Mouse (Mus musculus) spleen, adult 2 months (tissue): ENCODE results near the gene St6gal1. TPM values are rescaled to one million over a fixed set of nuclear protein-coding genes. Genes with fewer than 3 reads are reported as not detected.
A peak's percentile ranks its signal among the peaks of the same experiment; 100 is the strongest.

Source experiments
- DNase-seq, 2 experiments: peaks; one replicate each; pipeline versions ENCODE4 v3.0.0 to v3.0.0-alpha.2; 2012 to 2021; ENCODE audit warnings: low spot score in 2 of 2, low read depth in 1 of 2
- H3K27ac ChIP-seq: fragments of 200-500 bp; 2 replicates; pipeline ENCODE4 v1.5.1; 2012; ENCODE audit warnings: low read length, inconsistent platforms; ENCODE audit not compliant: insufficient read depth
- H3K27me3 ChIP-seq: fragments of 200-500 bp; 2 replicates; pipeline ENCODE4 v1.6.1; 2012; ENCODE audit warnings: mild to moderate bottlenecking, moderate library complexity, low read length, inconsistent platforms; ENCODE audit not compliant: control insufficient read depth, insufficient read depth
- H3K36me3 ChIP-seq: fragments of 200-500 bp; 2 replicates; pipeline ENCODE4 v1.6.1; 2012; ENCODE audit warnings: mild to moderate bottlenecking, low read length, inconsistent platforms; ENCODE audit not compliant: control insufficient read depth, insufficient read depth
- H3K4me1 ChIP-seq: fragments of 200-500 bp; 2 replicates; pipeline ENCODE4 v1.6.1; 2011; ENCODE audit warnings: inconsistent platforms; ENCODE audit not compliant: control insufficient read depth, insufficient read depth, insufficient read length
- H3K4me3 ChIP-seq: fragments of 200-500 bp; 2 replicates; pipeline ENCODE4 v1.5.1; 2011; ENCODE audit warnings: mild to moderate bottlenecking, inconsistent platforms; ENCODE audit not compliant: insufficient read depth, insufficient read length; ENCODE audit errors: extremely low read depth
- CTCF ChIP-seq: fragments of 200-500 bp; IDR thresholded peaks from 2 replicates; pipeline ENCODE4 v1.5.1; 2011; ENCODE audit warnings: mild to moderate bottlenecking, inconsistent platforms; ENCODE audit not compliant: insufficient read depth, insufficient read length, insufficient replicate concordance; ENCODE audit errors: extremely low read depth
- POLR2A ChIP-seq: fragments of 200-500 bp; IDR thresholded peaks from 2 replicates; pipeline ENCODE4 v1.6.1; 2011; ENCODE audit warnings: low read depth, low read length, inconsistent platforms
- WGBS: fragments of 180-500 bp; shearing (Covaris S2); methylation state at CpG from one replicate; pipeline ENCODE4 v1.1.7; 2018; 5-methylcytosine and 5-hydroxymethylcytosine counted together
- polyA plus RNA-seq: library from polyadenylated mRNA; depleted of rRNA; stranded (reverse); fragments of >200 nt; gene quantifications from 2 replicates; pipeline ENCODE4 v1.2.3, GENCODE M21; 2012

The St6gal1 gene
- polyA plus RNA-seq, 1 experiment, result 30.5 TPM

- Histone ChIP-seq H3K4me1 (no peaks in the 10 kb centered on the region; the same call in 1 of the 2 replicates), H3K36me3 (no peaks in the 10 kb centered on the region), H3K27ac (no peak overlapping the region), H3K4me3 (no peak overlapping the region), H3K27me3 (no peaks in the 10 kb centered on the region)
- no peak for DNase-seq
- TF ChIP-seq CTCF, result no peak
- TF ChIP-seq POLR2A, result no peak
- WGBS, result 60% methylated on average over 7 of the region's 7 CpGs
Measured at GRCm38 (mm10) chr16:23218313-23218712, 6.2 kb upstream of the St6gal1 start.

GRCm38 (mm10) chr16:23223166-23223870, 1.2 kb upstream of the St6gal1 start:
- peak overlapping the region; percentile 38 for H3K4me3 ChIP-seq
- no peaks in the 10 kb centered on the region for H3K36me3 ChIP-seq
- peak in 1 of 2 experiments; percentile 22 for DNase-seq
- no peak for TF ChIP-seq CTCF
- TF ChIP-seq POLR2A, result no peak
- no peaks in the 10 kb centered on the region; the same call in 1 of the 2 replicates for H3K27me3 ChIP-seq
- H3K27ac ChIP-seq, result peak overlapping the region; percentile 74
- H3K4me1 ChIP-seq, result peaks cover 5% of the 10 kb centered on the region; the same call in 1 of the 2 replicates
- WGBS, result 48% methylated on average over 12 of the region's 12 CpGs

- 18% methylated on average over 12 of the region's 12 CpGs for WGBS
- Histone ChIP-seq H3K27me3 (no peaks in the 10 kb centered on the region; the same call in 1 of the 2 replicates), H3K36me3 (no peaks in the 10 kb centered on the region), H3K4me3 (peak overlapping the region; percentile 44), H3K27ac (peak overlapping the region; percentile 74), H3K4me1 (peaks cover 9% of the 10 kb centered on the region; the same call in 1 of the 2 replicates)
- no peak for TF ChIP-seq POLR2A
- no peak for TF ChIP-seq CTCF
- no peak for DNase-seq
Measured at GRCm38 (mm10) chr16:23223871-23224469, 570 bp upstream of the St6gal1 start.

GRCm38 (mm10) chr16:23225069-23225721, 655 bp downstream of the St6gal1 start:
- Histone ChIP-seq H3K27me3 (no peaks in the 10 kb centered on the region; the same call in 1 of the 2 replicates), H3K4me3 (peak overlapping the region; percentile 94), H3K36me3 (no peaks in the 10 kb centered on the region), H3K27ac (peak overlapping the region; percentile 97), H3K4me1 (peaks cover 11% of the 10 kb centered on the region; the same call in 1 of the 2 replicates)
- under 1% methylated on average over 39 of the region's 46 CpGs for WGBS
- TF ChIP-seq CTCF (0 out of 2 replicates have a peak, but pooled peaks have one; percentile 0), POLR2A (no peak; the same call in none of the 2 replicates)
- peak; percentile 27 to 65 for DNase-seq

GRCm38 (mm10) chr16:23225821-23226600, 1.5 kb downstream of the St6gal1 start:
- WGBS, result under 1% methylated on average over 28 of the region's 28 CpGs
- DNase-seq, result peak in 1 of 2 experiments; percentile 50

More at GRCm38 (mm10) chr16:23225821-23226600, 1.5 kb downstream of the St6gal1 start:
- no peaks in the 10 kb centered on the region; the same call in 1 of the 2 replicates for H3K27me3 ChIP-seq
- H3K4me3 ChIP-seq, result peak overlapping the region; percentile 94
- peak overlapping the region; percentile 97 for H3K27ac ChIP-seq
- H3K4me1 ChIP-seq, result peaks cover 11% of the 10 kb centered on the region; the same call in 1 of the 2 replicates
- no peak for TF ChIP-seq CTCF
- no peak; the same call in 1 of the 2 replicates for TF ChIP-seq POLR2A
- H3K36me3 ChIP-seq, result no peaks in the 10 kb centered on the region
